Mouse (Mus musculus): Measurements from ENCODE around the gene Slc37a1.

DNA sequence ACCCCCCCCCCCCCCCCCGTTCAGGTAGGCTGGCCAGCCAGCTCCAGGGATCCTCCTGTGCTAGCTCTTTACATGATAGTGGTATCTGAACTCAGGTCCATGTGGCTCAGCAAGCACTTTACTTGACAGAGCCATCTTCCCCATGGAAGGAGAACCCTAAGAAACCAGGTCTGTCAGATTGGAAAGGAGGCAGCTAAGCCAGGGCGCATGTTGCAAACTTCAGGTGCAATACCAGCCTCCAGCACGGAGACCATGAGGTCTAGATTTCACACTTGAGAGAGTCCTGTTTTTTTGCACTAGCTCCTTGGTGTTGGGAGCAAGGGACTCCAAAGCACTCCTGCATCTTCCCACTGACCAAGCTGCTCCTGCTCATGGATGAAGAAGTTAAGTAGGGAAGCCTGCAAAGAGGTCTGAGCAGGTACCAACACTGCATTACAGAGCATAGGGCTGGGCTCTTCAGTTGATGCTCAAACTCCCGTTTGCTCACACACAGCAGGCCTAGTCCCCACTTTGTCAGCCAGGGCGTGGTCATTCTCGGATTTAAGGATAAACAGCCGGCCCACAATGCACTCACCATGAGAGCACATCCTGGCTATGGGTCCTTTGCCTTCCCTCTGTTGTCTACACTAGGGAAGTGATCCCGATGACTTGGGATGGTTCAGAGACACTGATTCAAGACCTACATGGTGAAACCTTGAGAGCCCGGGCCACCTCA, 10.2 kb upstream of the Slc37a1 start:
- TF ChIP-seq CTCF (conservative IDR thresholded peaks at IDR 0.05; ENCODE audit: low read length) (no peak), NANOG (IDR thresholded peaks at IDR 0.05; ENCODE audit: borderline replicate concordance, low read length) (no peak)
